Mouse (Mus musculus) gastrocnemius, postnatal 10 days (tissue): Measurements from ENCODE around the gene Ace. TPM values are rescaled to one million over a fixed set of nuclear protein-coding genes. Genes with fewer than 3 reads are reported as not detected.

ENCODE experiments used
- total RNA-seq, 2 experiments: library from RNA; stranded (reverse); gene quantifications; 2 replicates each; pipeline ENCODE4 v1.2.3; 2021

Gene Ace
- total RNA-seq, 2 experiments from 2014 or later, result 40.0 to 40.5 TPM

Other genes with a start within 250 kb of the Ace start
- 1 to 10 TPM; 5.8 to 6.6 TPM for gene Cyb561, start 14.6 kb upstream of the Ace start, total RNA-seq
- gene Ace3, start 26.7 kb downstream of the Ace start, total RNA-seq, result not detected
- not detected for gene Kcnh6, start 40.2 kb downstream of the Ace start, total RNA-seq
- 10 to 100 TPM; 39.2 to 40.9 TPM for gene Dcaf7, start 68.9 kb downstream of the Ace start, total RNA-seq
- 10 to 100 TPM; 25.3 to 31.4 TPM for gene Taco1, start 98.1 kb downstream of the Ace start, total RNA-seq
- gene Map3k3, start 116.7 kb downstream of the Ace start, total RNA-seq, result 10 to 100 TPM; 26.5 to 33.3 TPM
- not detected for gene Gm10840, start 192.9 kb downstream of the Ace start, total RNA-seq
- 10 to 100 TPM; 13.2 to 18.1 TPM for gene Limd2, start 192.9 kb downstream of the Ace start, total RNA-seq
- 10 to 100 TPM; 21.5 to 22.8 TPM for gene Strada, start 234.2 kb downstream of the Ace start, total RNA-seq
- 10 to 100 TPM; 73.6 to 75.8 TPM for gene Ccdc47, start 248.4 kb downstream of the Ace start, total RNA-seq
- 10 to 100 TPM; 30.1 to 35.8 TPM for gene Ddx42, start 249.0 kb downstream of the Ace start, total RNA-seq